Mouse (Mus musculus): ENCODE data around the gene Kcnmb1.
A peak's percentile ranks its signal among the peaks of the same experiment; 100 is the strongest.

Kcnmb1 gene

DNA sequence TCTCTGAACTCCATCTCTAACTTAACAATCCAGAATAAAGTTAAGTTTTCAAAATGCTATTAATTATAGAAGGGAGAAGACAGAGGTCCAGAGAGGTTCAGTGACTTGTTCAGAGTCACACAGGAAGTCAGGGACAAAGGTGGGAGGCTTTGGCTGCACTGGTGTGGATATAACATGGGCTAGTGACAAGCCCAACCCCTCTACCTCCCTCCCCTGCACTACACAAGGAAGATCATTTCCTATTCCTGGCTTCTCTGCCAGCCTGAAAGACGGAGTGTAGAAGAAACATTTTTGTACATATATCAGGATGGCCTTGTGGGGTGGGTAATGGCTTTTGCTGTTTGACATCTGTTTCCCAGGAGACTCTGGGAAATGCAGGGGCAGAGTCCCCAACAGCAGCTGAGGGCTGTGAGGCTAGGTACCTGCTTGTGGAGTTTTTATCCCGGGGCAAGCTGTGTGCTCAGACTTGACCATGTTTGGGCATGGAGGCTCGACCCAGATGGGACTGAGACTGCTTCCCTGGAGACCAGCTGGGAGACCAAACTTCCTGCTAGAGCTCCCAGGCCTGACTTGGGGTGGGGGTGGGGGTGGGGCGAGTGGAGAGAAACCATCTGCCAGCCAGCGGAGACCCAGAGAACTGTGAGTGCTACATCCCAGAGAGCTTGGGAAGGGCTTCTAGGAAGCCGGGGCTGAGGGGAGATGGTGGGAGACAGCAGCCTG lies at the start of gene Kcnmb1:
Kcnmb1 (plus strand) TSS at position 326 of the 720 bp plus-strand sequence.
- no peak for DNase-seq (ENCODE audit: low read depth, low spot score)

- no peak for DNase-seq (ENCODE audit: low read depth, low spot score)
These were observed 49.8 kb upstream of the Kcnmb1 start for GRCm38 (mm10) chr11:33913061-33913460.

DNA sequence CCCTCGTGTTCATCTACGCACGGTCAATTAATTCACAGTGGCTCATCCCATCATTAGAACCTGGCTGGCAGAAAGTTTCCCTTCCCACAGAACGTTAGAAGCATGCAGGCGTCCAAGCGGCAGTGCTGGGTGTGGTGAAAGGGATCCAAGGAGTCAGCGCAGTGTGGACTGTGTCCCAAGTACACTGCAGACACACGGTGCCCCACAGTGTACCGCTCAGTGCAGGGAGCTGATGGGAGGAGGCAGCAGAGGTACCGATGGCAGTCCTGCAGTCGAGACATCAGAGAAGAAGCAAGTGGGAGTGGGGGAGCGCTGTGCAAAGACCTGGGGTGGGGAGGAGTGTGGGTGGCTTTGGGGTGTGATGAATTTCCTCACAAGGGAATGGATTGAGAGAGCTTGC lies 48.6 kb upstream of the Kcnmb1 start:
- DNase-seq (ENCODE audit: low read depth, low spot score) = no peak

DNA sequence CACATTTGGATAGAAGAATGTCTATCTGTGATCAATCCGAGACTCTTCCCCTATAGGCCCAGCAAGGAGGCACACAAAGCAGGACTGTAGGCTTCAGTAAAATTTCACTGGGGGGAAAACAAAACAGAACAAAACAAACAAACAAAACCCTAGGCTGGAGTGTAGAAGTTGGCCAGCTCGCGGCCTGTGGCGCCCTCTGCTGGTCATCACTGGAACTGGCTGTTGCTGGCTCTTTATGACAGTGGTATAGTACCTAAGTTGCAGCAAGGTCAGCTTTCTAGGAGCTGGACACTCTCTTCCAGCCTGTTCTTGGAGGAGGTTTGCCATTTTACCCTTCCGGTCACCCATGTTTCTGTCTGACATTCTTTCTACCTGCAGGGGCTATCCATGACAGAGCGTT lies 45.2 kb upstream of the Kcnmb1 start:
- DNase-seq (ENCODE audit: low read depth, low spot score) = no peak

DNA sequence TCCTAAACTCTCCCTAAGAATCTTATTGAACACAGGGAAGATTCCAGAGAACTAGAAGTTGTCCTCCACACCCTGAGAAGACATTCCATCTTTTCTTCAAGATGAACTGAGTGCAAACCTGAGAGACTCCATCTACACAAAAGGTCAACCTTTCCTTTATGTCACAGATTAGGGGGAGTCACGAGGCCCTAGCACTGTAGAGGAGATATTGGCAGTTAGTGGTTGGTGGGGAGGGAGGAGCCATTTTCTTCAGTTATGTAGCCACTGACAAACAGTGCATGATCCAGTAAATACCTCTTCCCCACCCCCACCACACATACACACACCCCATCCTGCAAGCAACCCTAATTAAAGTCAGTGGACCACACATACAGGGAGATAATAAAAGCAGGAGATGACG lies 44.4 kb upstream of the Kcnmb1 start:
- DNase-seq (ENCODE audit: low read depth, low spot score) = no peak

- DNase-seq (ENCODE audit: low read depth, low spot score) = no peak
These were observed 43.0 kb upstream of the Kcnmb1 start for GRCm38 (mm10) chr11:33919826-33920225.

- no peak for DNase-seq (ENCODE audit: low read depth, low spot score)
These were observed 41.4 kb upstream of the Kcnmb1 start for GRCm38 (mm10) chr11:33921451-33921850.

DNA sequence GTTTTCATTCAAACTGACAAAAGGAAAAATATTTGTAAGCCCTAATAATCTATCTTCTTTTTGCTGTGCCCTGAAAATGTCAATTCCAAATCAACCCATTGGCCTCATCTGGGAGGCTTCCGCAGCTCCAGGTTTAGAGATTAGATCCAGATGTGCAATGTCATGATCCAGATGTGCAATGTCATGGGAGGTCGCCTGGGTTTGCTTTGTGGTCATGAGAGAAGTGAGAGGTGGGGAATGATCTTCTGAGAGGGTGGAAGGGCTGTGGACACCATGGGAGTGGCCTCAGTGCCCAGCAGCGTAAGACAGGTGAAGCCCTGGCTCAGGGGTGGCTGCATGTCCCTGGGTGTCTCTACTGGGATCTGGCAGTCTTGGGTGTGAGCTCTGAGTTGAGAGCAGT lies 39.8 kb upstream of the Kcnmb1 start:
- DNase-seq (ENCODE audit: low read depth, low spot score) = no peak

GRCm38 (mm10) chr11:33925778-33926177 lies 37.0 kb upstream of the Kcnmb1 start:
- no peak for DNase-seq (ENCODE audit: low read depth, low spot score)

- no peak for DNase-seq (ENCODE audit: low read depth, low spot score)
These were observed 36.3 kb upstream of the Kcnmb1 start for GRCm38 (mm10) chr11:33926551-33926950.

DNA sequence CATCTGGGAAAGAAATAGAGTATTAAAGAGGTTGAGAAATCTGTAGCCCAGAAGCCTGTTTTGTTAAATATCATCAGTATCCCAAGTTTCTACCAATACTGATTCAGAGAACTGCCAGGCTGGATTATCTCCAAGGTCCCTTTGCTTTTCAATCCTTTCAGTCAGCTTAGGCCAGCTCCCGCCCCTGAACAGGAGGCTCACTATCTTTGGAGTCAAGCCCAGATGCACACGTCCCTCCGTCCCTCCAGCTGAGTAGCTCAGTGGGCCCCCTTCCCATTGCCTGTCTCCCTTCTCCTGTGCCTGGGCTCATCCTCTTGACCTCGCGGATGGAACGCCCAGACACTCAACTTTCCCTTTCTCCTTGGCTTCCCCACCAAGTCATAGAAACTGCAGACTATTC lies 35.5 kb upstream of the Kcnmb1 start:
- DNase-seq (ENCODE audit: low read depth, low spot score) = no peak

- DNase-seq (ENCODE audit: low read depth, low spot score) = no peak
These were observed 35.0 kb upstream of the Kcnmb1 start for GRCm38 (mm10) chr11:33927836-33928235.

GRCm38 (mm10) chr11:33928658-33929057 lies 34.2 kb upstream of the Kcnmb1 start:
- no peak for DNase-seq (ENCODE audit: low read depth, low spot score)

GRCm38 (mm10) chr11:33929412-33929811 lies 33.4 kb upstream of the Kcnmb1 start:
- DNase-seq (ENCODE audit: low read depth, low spot score) = no peak

GRCm38 (mm10) chr11:33931836-33932385 lies 30.9 kb upstream of the Kcnmb1 start:
- DNase-seq (ENCODE audit: low read depth, low spot score) = peak; percentile 32

DNA sequence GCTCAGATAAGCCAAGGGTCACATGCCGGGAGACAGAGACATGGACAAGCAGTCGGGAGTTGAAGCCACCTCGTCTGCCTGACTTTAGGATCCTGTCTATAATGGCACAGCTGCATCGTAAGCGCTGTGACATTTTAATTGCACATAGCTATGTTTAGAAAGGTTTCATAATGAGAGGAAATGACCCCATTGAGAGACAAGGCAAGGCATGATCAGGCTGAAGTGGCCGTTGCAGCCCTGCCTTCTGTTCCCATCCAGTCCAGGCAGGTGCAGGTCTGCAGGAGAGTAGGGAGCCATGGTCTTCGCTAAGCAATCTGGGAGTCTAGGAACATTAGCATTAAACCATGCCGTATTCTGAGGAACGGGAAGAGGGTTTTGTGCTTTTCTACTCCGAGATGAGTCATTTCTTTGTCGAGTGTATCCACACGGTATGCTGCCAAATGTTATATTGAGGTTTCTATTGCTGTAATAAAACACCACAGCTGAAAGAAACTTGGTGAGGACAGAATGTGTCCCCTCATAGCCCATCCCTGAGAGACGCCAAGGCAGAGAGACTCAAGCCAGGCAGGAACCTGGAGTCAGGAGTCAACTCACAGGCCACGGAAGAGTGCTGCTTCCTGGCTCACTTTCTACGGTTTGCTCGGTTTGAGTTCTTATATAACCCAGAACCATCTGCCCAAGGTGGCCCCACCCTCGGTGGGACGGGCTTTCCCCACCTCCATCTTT lies 30.3 kb upstream of the Kcnmb1 start:
- no peak for DNase-seq (ENCODE audit: low read depth, low spot score)

DNA sequence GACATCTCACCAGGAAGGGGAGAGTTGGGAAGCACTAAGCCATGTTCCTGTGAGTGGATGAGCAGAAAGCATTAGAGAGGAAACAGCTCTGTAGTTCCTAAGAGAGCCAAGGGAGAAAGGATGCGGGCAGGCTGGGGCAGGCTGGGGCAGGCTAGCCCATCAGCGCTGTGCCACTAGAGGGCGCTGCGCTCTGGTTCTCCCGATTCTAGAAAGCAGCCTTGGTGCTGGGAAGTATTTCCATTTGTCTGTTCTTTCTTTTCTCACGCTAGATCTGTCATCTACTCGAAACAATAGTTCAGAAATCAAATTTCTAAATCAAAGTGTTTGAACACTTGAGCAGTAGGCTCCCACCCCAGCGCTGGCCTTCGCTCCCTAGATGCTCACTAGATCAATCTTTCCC lies 28.5 kb upstream of the Kcnmb1 start:
- no peak for DNase-seq (ENCODE audit: low read depth, low spot score)

GRCm38 (mm10) chr11:33937641-33938040 lies 25.2 kb upstream of the Kcnmb1 start:
- no peak for DNase-seq (ENCODE audit: low read depth, low spot score)

DNA sequence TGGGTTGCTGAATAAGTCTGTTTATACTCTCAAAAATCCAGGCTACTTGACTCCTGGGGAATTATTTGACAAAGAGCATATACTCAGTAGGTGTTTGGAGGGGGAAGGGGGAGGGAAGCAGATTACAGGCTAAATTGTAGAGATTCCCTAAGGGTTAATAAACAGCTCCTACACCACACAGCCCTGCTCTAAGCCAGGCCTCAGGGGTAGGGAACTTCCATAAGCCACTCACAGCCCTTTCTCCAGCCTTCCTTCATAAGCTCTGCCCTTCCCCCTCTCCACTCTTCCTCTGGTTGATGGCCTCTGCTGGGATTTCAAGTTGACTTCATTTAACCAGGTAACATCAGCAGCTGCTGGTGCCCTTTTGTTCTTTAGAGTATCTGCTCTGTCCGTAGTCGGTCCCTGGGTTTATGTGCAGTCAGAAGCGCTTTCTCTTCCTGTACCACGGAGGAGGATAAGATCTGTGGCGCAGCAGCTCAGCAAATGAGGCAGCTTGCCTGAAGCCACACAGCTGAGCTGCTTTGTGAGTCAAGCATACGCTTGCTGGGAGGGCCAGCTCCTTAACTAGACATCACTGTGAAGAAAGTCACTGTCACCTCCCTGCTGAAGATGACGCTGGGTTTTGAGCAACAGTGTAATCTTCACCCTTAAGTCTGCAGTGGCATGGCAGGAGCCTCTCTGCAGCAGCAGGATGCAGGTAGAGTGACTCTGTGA lies 24.1 kb upstream of the Kcnmb1 start:
- no peak for DNase-seq (ENCODE audit: low read depth, low spot score)

- DNase-seq (ENCODE audit: low read depth, low spot score) = no peak
These were observed 23.2 kb upstream of the Kcnmb1 start for GRCm38 (mm10) chr11:33939456-33940113.

GRCm38 (mm10) chr11:33943565-33943964 lies 19.2 kb upstream of the Kcnmb1 start:
- no peak for DNase-seq (ENCODE audit: low read depth, low spot score)

Measured in skeletal muscle tissue, adult 2 months (tissue).